Mouse (Mus musculus) fibroblast of lung, adult 2 months (primary cell): Measurements from ENCODE around the gene Grpr.

Experiments used
- DNase-seq: peaks from one replicate; pipeline ENCODE4 v3.0.0-alpha.2; 2011; ENCODE audit warnings: low read depth

The Grpr gene

DNA sequence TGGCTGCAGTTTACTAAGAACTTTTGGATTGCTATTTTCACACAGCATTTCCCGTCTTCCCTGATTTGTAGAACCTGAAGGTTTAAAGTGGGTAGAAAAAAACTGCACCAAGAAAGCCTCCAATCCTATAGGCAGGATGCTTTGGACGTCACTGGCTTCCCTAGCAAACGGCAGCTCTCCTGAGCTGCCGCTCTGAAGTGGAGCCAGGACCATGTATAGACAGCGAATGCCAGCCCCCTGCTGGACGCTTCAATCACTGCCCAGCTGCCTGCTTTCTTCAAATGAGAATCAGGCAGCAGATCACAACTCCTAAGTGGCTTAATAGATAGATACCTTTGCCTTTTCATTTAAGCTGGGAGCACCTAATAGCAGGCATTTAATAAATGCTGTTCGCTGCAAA is at the start of gene Grpr:
Grpr (minus strand) TSS at position 12 of the 400 bp plus-strand sequence.
- DNase-seq: no peak

DNA sequence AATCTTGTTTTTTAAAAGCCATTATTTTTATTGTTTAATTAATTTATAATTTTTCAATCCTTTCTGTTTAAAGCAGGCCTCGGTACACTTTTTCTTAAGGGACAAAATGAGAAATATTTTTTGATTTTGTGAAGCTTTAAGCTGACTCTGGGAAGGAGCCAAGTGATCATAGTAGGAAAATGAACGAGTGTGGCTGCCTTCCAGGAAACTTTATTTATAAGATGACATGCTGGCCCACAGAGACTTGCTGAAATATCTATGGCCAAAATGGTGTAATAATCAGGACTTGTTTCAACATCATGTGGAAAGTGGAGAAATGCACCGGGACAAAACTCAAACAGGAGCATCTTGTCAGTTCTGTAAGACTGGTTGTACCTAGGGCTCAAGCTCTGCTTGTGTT is 11.0 kb upstream of the Grpr start:
- no peak for DNase-seq

DNA sequence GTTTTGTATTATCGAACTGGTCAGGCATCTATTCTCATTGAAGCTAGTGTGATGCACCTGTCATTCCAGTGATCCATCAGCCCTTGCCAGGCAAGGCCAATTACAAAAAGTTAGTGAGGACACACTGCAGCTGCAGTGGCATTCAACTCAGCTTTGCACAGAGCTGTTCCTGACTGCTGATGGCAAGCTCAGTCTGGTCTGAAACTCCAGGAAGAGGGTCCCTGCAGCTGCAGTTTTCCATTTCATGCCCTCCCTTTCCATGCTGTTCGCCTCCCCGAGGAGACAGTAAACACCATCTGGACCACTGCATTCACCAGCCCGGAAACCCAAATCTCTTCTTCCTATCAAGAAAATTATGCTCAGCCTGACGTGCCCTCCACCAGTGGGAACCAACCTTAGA is 2.4 kb downstream of the Grpr start:
- DNase-seq: no peak

DNA sequence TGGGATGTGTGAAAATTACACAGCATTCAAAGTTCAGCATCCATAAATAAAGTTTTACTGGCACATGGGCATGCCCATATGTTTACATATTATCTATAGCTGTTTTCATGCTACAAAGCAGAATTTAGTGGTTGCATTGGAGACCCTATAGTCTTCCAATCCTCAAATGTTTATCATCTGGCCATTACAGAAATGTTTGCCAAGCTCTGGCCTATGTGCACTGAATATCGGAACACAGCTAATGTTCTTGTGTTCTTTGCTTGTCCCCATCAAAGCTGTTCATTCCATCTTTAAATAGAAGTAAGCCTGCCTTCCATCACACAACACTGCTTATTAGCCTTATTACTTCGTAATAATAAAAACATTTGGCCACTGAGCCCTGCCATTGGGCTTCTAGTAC is 16.6 kb downstream of the Grpr start:
- no peak for DNase-seq

DNA sequence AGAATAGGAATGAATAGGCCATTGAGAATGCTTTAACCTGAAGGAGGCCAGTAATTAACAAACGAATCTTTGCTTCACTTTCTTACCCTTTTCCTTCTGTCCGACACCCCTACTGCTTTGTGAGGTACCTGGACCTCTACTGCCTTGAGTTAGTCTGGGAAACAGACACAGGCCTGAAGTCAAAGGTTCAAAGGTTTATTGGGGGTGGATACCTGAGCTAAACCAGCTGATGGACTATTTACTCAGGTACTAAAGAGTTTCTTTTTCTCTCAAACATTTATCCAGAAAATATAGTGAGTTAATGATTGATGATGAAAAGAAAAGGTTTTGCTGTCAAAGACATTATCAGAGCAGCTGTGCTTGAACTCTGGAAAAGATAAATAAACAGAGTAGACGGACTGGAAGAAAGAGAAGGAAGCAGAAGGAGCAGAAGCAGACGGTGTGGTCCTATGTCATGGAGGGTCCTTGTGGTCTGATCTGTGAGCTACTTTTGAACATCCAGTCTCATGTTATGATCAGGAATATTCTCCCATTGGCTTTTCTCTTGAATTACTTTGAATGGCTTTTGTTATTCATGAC is 30.4 kb downstream of the Grpr start:
- no peak for DNase-seq

DNA sequence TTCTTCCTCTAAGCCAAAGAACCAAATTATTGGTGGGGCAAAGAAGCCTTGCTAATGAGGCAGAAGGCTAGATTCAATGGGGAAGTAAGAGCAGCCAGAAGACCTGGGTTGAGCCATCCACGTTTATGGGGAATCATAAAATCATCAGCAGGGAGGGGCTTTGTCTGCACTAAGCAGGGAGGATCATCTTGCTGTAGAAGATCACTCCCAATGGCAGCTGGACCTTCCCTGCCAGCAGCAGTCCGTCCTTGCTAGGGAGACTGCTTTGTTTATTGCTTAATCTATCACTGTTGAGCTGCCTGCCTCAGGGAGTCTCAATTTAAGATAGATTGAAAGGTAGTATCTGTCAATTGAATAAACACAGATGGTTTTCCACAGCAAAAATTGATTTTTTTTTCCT is 37.7 kb downstream of the Grpr start:
- no peak for DNase-seq

DNA sequence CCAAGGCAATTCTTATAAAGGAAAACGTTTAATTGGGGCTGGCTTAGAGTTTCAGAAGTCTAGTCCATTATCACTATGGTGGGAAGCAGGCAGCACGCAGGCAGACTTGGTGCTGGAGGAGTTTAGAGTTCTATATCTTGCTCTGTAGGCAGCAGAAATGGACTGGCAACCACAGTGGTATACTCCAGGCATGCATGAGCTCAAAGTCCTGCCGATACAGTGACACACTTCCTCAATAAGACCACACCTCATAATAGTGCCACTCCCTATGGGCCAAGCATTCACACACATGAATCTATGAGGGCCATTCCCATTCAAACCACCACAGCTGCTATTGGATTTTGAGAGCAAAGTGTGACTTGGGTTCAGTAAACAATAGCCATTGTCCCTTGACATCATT is 47.4 kb downstream of the Grpr start:
- no peak for DNase-seq
